Mouse (Mus musculus): ENCODE results near the gene 4921536K21Rik.

The 4921536K21Rik gene

GRCm38 (mm10) chr11:3894406-3895281 lies at the start of gene 4921536K21Rik, which contains the start of gene Dusp18:
TSS of gene 4921536K21Rik (minus strand) at chr11:3895098.
TSS of gene Dusp18 (plus strand) at chr11:3895240.
- DNase-seq (ENCODE audit: low spot score in 2 of 2) = peak; percentile 97 to 99

- peak in 1 of 2 experiments; percentile 2 for DNase-seq (ENCODE audit: low spot score in 2 of 2)
These were observed 46.5 kb upstream of the 4921536K21Rik start for GRCm38 (mm10) chr11:3941371-3941770.

DNA sequence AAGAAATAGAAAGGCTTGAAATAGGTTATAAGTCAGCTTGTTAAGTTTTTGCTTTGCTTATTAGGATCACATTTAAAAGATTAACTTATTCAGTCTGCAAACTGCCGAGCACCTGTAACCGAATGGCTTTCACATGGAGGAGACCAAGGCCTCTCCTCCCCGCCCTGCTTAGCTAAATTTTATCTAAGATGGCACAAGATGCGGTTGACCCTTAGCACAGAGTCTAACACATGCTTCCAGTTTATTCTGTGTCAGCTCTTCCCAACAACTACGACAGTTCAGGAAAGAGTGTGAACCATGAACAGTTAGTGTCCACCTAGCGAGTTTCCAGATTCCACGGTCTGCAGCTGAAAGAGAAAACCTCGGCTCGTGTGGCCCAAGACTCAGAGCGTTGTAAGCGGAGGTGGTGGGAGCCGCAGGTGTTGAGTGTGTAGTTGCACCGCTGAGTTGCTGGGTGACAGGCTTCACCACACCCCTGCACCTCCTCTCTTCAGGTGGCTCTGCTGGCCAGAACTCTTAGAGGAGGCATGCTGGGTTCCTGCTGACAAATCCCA lies 42.5 kb upstream of the 4921536K21Rik start:
- peak in 1 of 2 experiments; percentile 13 for DNase-seq (ENCODE audit: low spot score in 2 of 2)

DNA sequence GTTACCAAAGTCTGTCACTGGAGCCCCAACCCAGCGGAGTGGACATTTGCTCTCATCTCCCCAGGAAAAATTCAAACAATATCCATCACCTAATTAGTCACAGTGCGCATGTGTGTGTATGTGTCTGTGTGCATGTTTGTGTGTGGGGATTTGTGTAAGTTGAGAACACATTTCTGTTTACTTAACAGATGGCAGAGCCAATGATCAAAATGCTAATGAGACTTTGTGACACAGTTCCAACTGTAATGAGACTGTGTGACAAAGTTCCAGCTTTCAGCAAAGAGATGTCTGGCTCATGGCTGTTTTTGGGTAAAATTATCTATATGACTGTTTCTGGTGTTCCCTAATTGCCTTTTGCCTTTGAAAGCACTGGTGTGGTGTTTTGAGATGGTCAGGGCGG lies 41.4 kb upstream of the 4921536K21Rik start:
- peak in 1 of 2 experiments; percentile 14 for DNase-seq (ENCODE audit: low spot score in 2 of 2)

GRCm38 (mm10) chr11:3935135-3935534 lies 40.2 kb upstream of the 4921536K21Rik start:
- DNase-seq (ENCODE audit: low spot score in 2 of 2) = peak in 1 of 2 experiments; percentile 13

DNA sequence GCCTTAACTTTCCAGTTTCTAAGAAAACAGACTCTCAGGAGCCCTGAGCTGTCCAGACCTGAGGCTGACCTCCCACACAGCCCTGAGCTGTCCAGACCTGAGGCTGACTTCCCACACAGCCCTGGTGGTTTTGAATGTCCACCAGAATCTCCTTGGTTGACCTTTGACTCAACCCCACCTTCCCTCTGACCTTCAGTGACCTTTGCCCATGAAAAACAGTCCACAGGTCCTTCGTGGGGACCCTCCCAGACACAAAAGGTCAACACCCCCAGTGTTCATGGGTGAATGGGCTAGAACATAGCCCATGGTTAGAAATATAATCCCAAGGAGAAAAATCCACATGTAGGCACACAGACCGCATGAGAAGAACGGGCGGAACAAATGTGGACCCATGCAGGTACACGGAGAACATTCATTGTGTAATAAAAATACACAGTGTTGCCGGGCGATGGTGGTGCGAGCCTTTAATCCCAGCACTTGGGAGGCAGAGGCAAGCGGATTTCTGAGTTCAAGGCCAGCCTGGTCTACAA lies 38.9 kb upstream of the 4921536K21Rik start:
- peak in 1 of 2 experiments; percentile 15 for DNase-seq (ENCODE audit: low spot score in 2 of 2)

DNA sequence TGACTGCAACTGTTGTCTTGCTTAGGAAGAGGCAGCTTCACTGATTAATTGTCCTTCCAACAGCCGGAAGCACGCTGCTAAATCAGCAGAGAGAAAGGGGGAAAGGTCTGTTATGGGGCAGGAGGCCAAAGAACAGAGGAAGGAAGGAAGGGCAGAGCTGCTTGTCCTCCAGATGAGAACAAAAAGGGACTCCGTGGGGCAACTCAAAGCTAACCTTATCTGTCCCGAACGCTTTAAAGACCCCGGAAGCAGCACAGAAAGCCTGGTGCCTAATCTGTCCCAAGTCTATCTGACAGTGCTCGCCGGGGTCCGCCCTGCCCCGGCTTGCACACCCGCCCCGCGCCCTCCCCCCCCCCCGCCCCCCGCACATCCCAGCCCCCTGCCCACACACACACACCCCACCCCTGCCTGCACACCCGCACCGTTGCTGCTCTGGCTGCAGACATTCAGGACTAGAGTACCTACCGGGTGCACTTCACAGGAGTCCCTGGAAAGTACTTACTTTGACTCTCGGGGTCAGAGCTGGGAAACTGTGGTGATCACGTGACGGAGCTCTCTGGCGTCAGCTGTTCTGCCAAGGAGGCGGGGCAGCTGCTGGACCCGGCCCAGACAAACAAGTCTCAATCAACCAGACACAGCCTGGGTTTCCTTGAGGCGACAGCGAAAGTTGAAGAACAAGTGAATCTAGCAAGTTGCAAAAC lies 36.8 kb upstream of the 4921536K21Rik start, which contains the start of gene Tcn2:
Gene Tcn2, minus strand, starts transcription at position 649 of the 701 bp plus-strand sequence.
- peak; percentile 82 for DNase-seq (ENCODE audit: low spot score in 2 of 2)

DNA sequence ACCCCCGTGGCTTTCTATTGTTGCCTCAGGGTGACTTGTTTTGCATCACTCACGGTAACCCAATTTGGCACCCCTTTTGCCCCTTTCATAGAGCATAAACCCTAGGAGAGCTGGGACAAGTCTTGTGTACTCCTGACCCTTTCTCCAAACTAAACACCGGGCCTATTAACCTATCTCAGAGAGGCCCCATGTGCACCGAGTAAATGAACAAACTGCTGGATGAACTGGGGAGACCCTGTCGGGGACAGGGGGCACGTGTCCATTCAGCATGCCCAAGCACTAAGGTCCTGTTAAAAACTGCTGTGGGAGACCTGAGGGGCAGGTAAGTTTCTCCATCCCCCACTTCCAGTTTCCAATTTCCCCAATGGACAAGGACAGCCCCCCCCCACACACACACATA lies 36.0 kb upstream of the 4921536K21Rik start:
- peak in 1 of 2 experiments; percentile 8 for DNase-seq (ENCODE audit: low spot score in 2 of 2)

GRCm38 (mm10) chr11:3930019-3930418 lies 35.1 kb upstream of the 4921536K21Rik start:
- peak in 1 of 2 experiments; percentile 13 for DNase-seq (ENCODE audit: low spot score in 2 of 2)

DNA sequence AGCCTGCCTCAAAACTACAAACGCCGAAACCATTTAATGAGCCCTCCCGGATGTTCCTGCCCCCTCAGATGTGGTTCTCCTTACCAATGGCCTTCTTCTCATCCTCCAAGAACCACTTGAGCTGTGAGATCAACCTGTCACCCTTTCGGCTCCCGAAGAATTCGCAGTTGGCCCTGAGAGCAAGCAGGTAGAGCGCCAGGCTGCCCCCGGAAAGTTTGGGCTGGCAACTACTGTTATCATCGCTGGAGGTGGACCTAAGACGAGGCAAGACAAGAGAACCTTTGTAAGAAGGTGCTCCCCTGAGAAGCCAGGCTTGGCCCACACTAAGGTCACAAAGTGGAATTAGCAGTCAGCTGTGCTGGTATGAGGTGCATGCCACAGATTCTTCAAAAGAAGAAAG lies 31.0 kb upstream of the 4921536K21Rik start:
- peak; percentile 12 for DNase-seq (ENCODE audit: low spot score in 2 of 2)

GRCm38 (mm10) chr11:3922731-3923130 lies 27.8 kb upstream of the 4921536K21Rik start:
- no peak for DNase-seq (ENCODE audit: low spot score in 2 of 2)

- no peak for DNase-seq (ENCODE audit: low spot score in 2 of 2)
These were observed 27.2 kb upstream of the 4921536K21Rik start for GRCm38 (mm10) chr11:3922115-3922514.

DNA sequence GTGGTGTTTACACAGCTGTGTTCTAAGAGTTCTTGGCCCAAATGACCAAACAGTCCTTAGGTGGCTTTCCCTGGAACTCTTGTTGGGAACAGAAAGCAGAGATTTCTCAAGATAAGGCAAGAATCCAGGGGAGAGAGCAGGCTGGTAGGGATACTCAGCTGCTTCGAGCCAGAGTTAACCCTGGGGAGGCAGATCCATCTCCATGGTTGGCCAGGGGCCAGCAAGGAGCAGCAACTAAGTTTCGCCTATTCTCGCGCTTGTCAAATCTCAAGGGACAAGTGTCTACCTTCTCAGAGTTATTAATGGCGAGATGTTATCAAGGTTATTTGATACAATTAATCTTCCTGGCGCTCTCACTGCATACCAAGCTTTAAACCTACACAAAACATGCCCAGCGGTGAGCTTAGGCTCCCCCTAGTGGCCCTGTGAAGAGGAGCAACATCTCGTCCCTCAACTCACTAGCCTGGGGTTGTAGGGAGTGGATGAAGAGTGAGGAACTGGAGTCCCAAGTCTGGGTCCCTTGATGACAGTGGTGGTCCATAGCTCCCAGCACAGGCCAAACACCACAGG lies 26.5 kb upstream of the 4921536K21Rik start:
- DNase-seq (ENCODE audit: low spot score in 2 of 2) = peak in 1 of 2 experiments; percentile 67

- DNase-seq (ENCODE audit: low spot score in 2 of 2) = no peak
These were observed 25.6 kb upstream of the 4921536K21Rik start for GRCm38 (mm10) chr11:3920476-3920875.

- DNase-seq (ENCODE audit: low spot score in 2 of 2) = no peak
These were observed 23.8 kb upstream of the 4921536K21Rik start for GRCm38 (mm10) chr11:3918738-3919137.

- DNase-seq (ENCODE audit: low spot score in 2 of 2) = peak; percentile 82 to 87
These were observed 19.4 kb upstream of the 4921536K21Rik start, which contains the start of gene Slc35e4 for GRCm38 (mm10) chr11:3914109-3914840. TSS of gene Slc35e4 (minus strand) at chr11:3914664.

DNA sequence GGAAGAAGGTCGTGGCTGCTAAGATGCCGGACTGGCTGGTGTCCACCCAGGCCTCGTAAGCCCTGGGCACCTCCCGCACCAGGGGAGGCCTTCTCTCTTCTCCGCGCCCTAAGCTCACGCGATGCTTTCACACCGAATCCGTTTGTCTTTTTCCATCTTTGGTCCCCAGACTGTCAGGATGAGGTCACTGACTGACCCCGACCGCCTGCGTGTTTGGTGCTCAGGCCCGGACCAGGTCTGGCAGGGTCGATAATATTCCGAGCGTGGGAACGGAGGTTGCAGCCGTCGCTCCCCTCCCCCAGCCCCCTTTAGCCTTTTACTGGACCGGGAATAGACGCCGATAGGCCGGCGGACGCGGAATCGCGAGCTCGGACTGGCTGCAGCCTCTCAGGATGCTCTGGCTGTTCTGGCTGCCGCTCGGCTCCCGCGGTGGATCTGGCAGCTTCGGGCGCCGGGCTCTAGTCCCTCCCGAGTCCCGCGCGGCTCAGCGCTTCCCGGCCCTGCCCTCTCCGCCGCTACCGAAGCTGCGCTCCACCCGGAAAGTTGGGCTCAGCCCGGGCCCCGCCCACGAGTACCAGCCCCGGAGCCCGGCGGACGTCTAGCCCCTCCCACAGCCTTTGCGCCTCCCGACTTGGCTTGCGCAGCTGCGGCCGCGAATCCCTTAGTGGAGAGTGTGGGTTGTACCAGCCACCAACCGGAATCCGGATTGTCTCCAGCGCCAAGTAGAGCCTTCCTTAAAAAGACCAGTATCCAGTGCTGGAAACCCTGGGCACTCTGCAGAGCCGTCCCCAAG lies 18.6 kb upstream of the 4921536K21Rik start:
- peak; percentile 96 to 97 for DNase-seq (ENCODE audit: low spot score in 2 of 2)

- peak; percentile 64 to 69 for DNase-seq (ENCODE audit: low spot score in 2 of 2)
These were observed 18.0 kb upstream of the 4921536K21Rik start for GRCm38 (mm10) chr11:3912875-3913271.

GRCm38 (mm10) chr11:3912100-3912874 lies 17.4 kb upstream of the 4921536K21Rik start:
- peak; percentile 70 to 72 for DNase-seq (ENCODE audit: low spot score in 2 of 2)

Data from right cerebral cortex, postnatal 10 days (tissue).